Mouse (Mus musculus): ENCODE results near the gene Creb5.

Gene Creb5

GRCm38 (mm10) chr6:53603695-53604094 lies 316.6 kb downstream of the Creb5 start:
- DNase-seq: peak; percentile 3 to 11

DNA sequence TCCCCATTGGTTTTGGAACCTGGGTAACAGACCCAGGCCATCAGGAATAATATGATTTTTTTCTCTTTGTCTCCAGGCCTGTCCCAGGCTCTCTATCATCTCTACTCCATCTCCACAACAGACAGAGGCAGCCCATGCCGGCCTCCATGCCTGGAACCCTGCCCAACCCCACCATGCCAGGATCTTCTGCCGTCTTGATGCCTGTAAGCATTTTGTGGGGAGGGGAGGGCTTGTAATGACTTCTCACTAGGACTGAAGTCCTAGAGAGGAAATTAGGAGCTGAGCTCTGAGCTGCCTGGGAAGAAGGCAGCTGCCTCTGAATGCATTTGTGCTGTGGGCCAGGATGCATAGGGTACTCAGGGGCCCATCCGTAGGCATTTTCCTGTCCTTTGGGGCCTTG lies 317.3 kb downstream of the Creb5 start:
- no peak for DNase-seq

GRCm38 (mm10) chr6:53605184-53605583 lies 318.1 kb downstream of the Creb5 start:
- no peak for DNase-seq

GRCm38 (mm10) chr6:53611451-53611945 lies 324.4 kb downstream of the Creb5 start:
- no peak for DNase-seq

DNA sequence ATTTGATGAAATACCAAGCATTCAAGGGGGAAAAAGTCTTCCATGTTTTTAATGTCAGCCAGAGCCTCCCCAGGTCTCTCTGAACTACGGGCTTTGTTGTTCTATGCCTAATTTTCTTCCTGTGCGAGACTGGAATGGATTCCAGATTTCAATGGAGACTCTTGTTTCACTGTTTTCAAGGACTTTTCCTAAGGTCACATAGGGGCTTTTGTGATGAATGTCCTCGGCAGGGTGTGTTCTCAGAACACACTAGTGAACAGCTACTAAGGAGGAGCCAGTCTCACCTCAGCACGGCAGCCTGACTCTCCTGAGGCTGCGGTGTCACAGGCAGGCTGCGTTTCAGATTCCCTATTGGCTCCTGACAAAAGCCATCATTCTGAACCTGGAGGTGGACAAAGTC lies 325.6 kb downstream of the Creb5 start:
- DNase-seq: no peak

DNA sequence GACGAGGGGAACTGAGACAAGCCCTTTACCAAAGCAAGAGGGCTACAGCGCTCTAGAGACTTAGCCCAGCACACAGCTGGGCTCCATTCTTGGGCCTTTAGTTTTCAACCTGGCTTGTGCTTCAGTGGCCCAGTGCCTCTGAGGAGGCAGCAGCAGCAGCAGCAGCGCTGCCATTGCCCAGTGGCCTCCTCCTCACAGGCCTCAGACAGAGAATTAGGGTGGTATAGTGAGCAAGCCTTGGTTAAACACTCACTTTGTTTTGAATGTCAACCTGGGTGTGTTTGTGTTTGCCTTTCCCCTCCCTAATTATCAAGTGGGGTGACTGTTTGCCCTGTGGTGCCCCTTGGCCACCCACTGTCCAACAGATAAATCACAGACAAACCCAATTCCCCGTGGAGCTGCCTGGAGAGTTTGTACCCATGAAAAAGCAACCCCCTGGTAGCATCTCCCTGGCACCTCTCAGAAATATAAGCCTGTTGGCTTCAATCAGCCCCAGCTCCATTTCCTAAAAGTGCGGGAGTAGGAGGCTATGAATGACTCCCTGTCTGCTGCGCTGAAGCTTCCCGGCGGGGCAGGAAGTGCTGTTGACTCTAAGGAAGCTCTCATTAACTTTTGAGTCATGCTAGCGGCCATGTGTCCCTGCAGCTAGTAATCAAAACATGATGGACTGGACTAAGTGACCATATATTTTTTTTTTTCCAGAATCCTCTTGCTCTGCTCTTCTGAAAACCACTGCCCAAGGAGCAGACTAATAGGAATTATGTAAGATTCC lies 328.6 kb downstream of the Creb5 start:
- peak; percentile 11 to 12 for DNase-seq

DNA sequence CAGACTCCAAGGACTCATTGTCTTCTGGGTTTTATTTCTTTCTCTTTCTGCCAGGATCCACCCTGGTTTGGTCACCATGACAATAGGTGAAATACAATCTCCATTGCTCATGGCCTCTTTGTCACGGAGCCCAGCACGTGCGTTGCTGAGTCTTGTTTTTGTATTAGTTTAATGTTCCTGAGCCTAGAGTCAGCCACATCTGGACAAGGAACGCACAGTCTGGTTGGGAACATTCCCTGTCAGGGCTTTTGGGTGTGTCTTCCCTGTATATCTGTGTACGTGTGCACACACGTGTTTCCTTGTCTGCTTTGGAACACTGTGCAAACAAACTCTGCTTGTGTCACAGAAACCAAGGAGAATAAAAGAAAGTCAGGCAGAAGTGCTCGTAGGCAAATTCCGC lies 331.1 kb downstream of the Creb5 start:
- no peak for DNase-seq

GRCm38 (mm10) chr6:53619676-53620075 lies 332.6 kb downstream of the Creb5 start:
- DNase-seq: no peak

DNA sequence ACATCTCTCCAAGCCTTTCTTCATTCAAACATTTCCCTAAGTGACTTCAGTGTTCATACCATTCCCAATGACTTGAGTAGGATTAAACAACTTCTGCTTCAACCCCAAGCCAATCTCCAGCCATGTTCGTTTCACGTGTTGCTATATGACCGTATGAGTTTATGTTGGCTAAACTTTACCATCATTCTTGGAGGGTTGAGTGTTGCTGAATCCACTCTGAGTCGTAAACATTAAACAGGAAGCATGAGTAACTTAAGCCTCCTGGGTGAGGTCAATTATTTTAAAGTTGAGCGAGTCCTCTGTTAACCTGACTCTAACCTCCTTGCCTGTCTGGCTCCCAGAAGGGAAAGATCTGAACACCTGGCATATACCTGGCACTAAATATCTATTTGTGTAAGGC lies 334.2 kb downstream of the Creb5 start:
- no peak for DNase-seq

DNA sequence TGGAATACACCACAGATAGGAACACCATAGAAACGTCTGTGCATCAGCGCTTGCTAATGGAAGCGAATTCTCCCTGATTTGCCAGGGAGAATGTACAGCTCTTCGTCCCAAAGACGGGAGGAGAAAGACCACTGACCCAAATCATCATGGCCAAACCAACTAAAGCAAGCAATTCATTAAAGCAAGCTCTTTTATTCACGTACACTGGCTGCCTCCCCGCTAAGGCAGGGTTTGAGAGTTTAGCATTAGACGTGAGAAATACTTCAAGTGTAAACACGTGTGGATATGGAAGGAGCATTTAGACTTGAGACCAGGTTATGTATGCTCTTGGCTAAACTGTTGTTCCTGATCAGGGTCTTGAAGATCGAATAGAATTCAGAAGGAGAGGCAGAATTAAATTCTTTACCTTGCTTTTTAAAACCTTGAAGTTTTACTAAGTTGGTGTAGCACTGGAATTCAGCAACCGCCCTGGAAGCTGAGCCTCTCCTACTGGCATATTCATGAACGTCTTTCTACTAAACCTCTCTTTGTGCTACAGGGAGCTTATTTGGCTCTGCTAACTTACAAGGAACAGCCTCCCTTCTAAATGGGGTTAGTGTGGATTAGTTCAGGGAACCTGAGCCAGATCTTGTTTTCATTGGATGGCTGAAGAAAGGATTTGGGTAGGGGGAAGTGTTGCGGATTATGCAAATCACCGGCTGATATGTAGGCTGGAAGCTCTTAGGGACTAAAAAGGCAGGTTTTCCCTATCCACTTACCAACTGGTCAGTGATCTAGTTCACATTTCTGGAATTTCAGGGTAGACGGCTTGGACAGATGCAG lies 337.6 kb downstream of the Creb5 start:
- DNase-seq: no peak

DNA sequence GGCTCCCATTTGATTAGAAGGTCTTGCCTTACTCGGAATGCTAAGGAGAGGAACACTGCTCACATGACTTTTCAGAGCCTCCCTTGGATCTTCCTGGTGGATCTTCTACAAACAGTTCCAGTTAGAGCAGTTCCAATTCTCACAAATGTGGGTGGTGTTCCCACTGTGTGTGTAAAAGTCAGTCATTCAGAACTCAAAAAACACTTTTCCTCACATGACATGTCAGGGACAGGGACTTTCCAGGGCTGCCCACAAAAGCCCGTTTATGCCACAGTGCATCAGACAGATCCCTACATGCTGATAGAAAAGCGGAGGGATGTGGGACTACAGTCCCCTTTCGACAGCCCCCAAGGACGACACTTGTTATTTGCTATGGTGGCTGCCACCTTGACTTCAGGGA lies 339.0 kb downstream of the Creb5 start:
- DNase-seq: no peak

DNA sequence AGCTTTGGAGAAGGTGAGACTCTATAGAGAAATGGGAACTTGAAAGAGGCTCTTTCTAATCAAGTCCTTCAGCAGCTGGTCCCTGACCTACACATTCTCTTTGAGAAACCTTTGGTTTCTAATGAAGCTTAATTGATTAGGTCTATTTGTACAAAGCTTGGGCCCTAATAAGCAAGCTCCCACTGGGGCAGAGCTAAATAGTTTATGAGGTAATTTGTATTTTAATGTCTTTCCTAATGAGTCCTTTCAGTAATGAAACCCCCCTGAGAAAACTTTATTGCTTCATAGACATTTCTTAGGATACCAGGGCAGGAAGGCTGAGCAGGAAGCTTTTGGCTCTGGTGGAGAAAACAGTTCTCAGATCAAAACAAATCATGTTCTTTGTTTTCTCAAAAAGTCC lies 341.6 kb downstream of the Creb5 start:
- DNase-seq: peak in 1 of 2 experiments; percentile 15

DNA sequence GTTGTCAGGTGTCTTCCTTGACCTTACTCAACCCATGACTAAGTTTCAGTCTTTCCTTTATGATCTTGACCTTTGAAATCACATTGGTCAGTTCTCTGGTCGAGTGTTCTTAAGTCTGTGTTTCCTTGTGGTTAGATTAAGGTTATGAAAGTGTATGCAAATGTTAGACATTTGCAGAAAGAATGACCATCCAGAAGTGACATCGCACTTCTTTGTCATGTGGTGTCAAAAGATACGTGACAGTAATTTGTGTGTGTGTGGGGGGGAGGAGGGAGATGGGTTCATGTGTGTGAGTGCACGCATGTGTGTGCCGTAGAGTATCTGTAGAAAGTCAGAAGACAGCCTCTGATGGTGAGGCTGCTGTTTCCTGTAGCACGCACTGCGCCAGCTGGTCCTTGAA lies 348.4 kb downstream of the Creb5 start:
- no peak for DNase-seq

DNA sequence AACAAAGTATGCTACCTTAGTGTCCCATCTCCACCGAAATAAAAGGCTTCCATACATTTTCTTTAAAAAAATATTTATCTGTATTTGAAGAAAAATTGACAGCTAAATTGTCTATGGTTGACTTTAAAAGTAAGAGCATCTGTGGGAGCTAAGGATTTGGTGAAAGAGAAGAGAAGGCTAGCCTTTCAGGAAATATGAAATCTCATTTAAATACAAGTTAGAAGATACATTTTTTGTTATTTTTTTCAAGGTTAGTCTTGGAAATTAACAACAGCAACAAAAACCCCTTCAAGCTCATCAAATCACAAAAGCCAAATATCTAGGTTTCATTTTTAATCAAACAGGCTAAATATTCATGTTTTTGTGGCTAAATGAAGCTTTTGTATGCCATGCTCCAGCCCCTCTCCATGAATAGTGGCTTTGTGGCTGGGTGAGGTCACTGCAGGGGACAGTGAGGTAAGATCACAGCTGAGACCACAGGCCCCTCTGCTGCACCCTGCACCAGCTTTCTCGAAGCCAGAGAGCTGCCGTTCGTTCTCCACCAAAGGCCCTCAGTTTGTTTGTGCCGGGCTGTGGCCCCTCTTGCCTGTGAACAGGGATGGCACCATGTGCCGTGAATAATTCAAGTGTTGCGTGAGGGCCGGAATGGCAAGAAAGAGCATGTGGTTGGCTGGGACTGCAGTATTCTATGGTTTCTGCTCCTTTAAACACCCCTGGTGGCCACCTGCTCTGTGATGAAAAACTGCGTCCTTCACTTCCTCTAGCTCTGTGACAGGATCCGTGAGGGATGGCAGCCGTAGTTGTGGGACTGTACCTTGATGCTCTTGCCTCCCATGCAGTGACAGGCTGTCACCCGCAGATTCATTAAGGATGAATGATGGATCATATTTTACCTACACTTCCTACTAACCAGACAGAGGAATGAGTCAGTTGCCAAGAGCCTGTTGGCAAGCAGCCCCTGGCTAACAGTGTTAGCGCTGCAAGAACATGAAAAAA lies 350.6 kb downstream of the Creb5 start:
- no peak for DNase-seq

DNA sequence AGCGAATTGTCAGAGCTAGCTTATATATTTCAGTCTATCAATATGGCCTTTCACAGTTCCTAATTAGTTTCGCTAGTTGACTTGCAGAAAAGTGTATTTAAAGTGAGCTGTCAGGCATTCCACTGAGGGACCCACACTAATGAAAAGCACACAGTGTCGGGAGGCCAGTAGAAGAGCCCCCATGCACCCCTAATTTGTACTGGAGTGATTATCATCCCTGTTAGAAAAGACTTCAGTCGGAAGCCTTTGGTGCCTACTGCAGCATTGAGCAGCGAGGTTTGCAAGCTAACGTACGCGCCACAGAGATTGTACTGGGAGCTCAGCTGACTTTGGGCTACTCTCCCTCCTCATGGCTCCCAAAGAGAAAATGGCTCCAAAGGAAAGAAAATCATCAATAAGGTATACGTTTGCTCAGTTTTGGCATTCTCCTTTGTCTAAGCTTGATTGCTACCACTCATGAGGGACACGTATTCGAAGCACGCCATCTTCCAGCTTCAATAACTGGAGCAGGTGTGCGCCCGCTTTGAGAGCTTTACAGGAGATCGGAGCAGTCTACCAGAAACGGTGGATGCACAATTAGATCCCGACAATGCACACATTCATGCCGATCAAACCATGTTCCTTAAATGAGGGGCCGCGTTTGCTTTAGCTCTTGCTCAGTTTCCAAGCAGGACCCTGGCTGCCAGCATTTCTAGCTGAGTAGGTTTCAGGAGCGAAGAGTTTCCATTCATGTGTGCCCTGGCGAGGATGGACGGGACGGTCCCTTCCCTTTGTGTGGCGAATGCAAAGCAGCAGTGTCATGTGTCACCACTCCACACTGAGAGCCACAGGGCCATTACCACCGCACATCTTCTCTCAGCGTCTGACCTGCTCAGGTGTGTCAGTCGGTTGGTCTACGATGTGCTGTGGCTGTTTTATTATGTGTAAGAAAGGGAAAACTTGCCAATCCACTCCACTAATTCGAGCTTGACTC lies 354.8 kb downstream of the Creb5 start:
- DNase-seq: no peak

- no peak for DNase-seq
Observed at GRCm38 (mm10) chr6:53642826-53643356, 355.8 kb downstream of the Creb5 start.

GRCm38 (mm10) chr6:53643481-53643880 lies 356.4 kb downstream of the Creb5 start:
- DNase-seq: no peak

DNA sequence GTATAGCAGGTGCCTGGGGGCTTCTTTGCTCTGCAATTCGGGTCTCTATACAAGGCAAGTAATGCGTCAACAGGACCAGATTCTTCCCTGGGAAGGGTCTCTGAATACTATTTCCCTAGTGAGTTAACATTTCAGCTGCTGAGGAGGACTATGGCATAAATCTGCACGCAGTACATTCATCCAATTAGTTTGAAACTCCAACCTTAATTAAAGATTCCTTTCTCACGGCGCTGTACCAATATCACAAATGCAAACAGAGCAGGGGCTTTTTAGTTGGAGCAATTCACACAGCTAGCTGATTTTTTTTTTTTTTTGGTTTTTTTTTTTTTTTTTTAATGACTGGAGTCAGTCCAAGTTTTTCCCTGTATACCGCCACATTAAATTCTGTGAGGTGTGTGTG lies 357.0 kb downstream of the Creb5 start:
- no peak for DNase-seq

- DNase-seq: no peak
Observed at GRCm38 (mm10) chr6:53644971-53645370, 357.9 kb downstream of the Creb5 start.

DNA sequence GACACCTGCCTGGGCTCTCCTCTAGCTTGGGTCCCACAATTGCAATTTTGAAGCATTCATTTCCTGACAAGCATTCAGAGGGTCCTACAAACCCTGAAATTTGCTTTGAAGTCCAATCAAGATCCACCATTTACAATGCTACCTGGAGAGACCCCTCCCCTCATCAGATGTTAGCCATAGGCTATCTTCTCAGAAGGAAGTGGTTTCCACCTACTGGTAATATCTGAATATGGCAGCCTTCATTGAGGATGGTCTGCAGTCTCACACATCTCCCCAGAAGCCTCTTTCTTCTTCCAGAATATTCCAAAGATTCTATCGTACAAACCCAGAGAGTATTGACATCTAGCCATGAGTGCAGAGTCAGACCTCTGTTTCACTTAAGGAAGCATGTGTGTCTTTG lies 362.7 kb downstream of the Creb5 start:
- DNase-seq: no peak

GRCm38 (mm10) chr6:53652691-53653090 lies 365.6 kb downstream of the Creb5 start:
- no peak for DNase-seq

All from kidney, postnatal 36 days (tissue).